Mouse (Mus musculus) intestine, postnatal 0 days (tissue): ENCODE data around the gene Zfp14. TPM values are rescaled to one million over a fixed set of nuclear protein-coding genes. Genes with fewer than 3 reads are reported as not detected.

ENCODE experiments used
- ATAC-seq: fragments of 200-750 bp; cut with Nextera tagmentation; 2 replicates; pipeline ENCODE4 v1.8.0; 2017; ENCODE audit warnings: mild to moderate bottlenecking, moderate TSS enrichment, moderate library complexity
- H3K27ac ChIP-seq: fragments of 300-500 bp; sonication (generic); 2 replicates; pipeline ENCODE4 v1.5.1; 2014; ENCODE audit warnings: mild to moderate bottlenecking, low read depth, low read length, moderate library complexity
- H3K27me3 ChIP-seq: fragments of 300-500 bp; sonication (generic); replicated peaks from 2 replicates; pipeline ENCODE4 v1.6.1; 2014; ENCODE audit warnings: low read length, mixed read lengths; ENCODE audit not compliant: control insufficient read depth, insufficient read depth
- H3K36me3 ChIP-seq: fragments of 300-500 bp; sonication (generic); 2 replicates; pipeline ENCODE4 v1.6.1; 2014; ENCODE audit warnings: mild to moderate bottlenecking, moderate library complexity; ENCODE audit not compliant: control insufficient read depth, insufficient read depth
- H3K4me1 ChIP-seq: fragments of 300-500 bp; sonication (generic); replicated peaks from 2 replicates; pipeline ENCODE4 v1.6.1; 2014; ENCODE audit warnings: antibody characterized with exemption, low read length, mixed read lengths; ENCODE audit not compliant: control insufficient read depth, insufficient read depth
- H3K4me2 ChIP-seq: fragments of 300-500 bp; sonication (generic); replicated peaks from 2 replicates; pipeline ENCODE4 v1.6.1; 2014; ENCODE audit warnings: low read depth, mild to moderate bottlenecking, moderate library complexity
- H3K4me3 ChIP-seq: fragments of 300-500 bp; sonication (generic); 2 replicates; pipeline ENCODE4 v1.5.1; 2014; ENCODE audit warnings: low read depth, low read length
- H3K9ac ChIP-seq: fragments of 300-500 bp; sonication (generic); 2 replicates; pipeline ENCODE4 v1.6.1; 2014; ENCODE audit warnings: mild to moderate bottlenecking, low read depth, low read length
- H3K9me3 ChIP-seq: fragments of 300-500 bp; sonication (generic); 2 replicates; pipeline ENCODE4 v1.6.1; 2016; ENCODE audit warnings: mixed run types; ENCODE audit not compliant: control insufficient read depth
- CTCF ChIP-seq: sonication (generic); IDR thresholded peaks from 2 replicates; pipeline ENCODE4 v1.5.1; 2016; ENCODE audit warnings: low read depth, mild to moderate bottlenecking, control low read depth, antibody characterized with exemption, moderate library complexity
- WGBS: fragments of 180-500 bp; shearing (Covaris S2); extraction: QIAGEN DNeasy Blood & Tissue Kit; methylation state at CpG from one replicate; pipeline ENCODE4 v1.1.7; 2014; 5-methylcytosine and 5-hydroxymethylcytosine counted together
- polyA plus RNA-seq: library from polyadenylated mRNA; unstranded; fragments of >200 nt; fragmentation: Nextera tagmentation; extraction: Ambion mirVana; gene quantifications from 2 replicates; pipeline ENCODE4 v1.2.1, GENCODE M21; 2015

Gene Zfp14
- polyA plus RNA-seq, 1 experiment from 2014 or later, result 0.93 TPM

DNA sequence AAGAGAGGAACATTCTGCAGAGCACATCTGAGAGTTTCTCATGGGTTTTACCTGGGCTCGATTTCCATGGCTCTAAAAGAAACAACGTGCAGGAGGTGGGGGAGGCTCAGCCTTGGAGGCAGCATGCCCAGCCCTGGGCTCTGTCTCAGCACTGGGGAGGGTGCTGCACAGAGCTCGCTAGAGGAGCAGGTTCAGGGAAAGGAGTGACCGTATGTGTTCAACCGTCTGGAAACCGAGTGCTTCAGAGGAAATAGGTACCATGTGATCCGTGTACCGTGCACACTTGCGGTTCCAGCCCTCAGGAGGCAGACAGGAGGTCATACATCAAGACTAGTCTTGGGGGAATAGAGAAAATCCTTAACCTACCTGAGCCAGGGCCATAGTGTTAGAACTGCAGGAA is 6.8 kb downstream of the Zfp14 start:
- no peak overlapping the region for H3K4me3 ChIP-seq
- TF ChIP-seq CTCF, result no peak

GRCm38 (mm10) chr7:30034331-30034730 is 16.8 kb downstream of the Zfp14 start:
- ATAC-seq, result no peak
- Histone ChIP-seq H3K9me3 (no peaks in the 10 kb centered on the region), H3K4me1 (no peaks in the 10 kb centered on the region), H3K9ac (no peak overlapping the region), H3K27me3 (no peaks in the 10 kb centered on the region), H3K27ac (no peak overlapping the region), H3K4me2 (no peak overlapping the region), H3K4me3 (no peak overlapping the region), H3K36me3 (no peaks in the 10 kb centered on the region; the same call in 1 of the 2 replicates)
- no peak for TF ChIP-seq CTCF
- 93% methylated on average over 12 of the region's 12 CpGs for WGBS

More for the DNA sequence above, 6.8 kb downstream of the Zfp14 start:
- no peaks in the 10 kb centered on the region for H3K9me3 ChIP-seq
- no peak overlapping the region for H3K9ac ChIP-seq
- no peak overlapping the region for H3K4me2 ChIP-seq
- H3K27me3 ChIP-seq, result no peaks in the 10 kb centered on the region
- no peak for ATAC-seq
- 56% methylated on average over 9 of the region's 9 CpGs for WGBS
- H3K27ac ChIP-seq, result no peak overlapping the region
- H3K4me1 ChIP-seq, result no peaks in the 10 kb centered on the region
- no peaks in the 10 kb centered on the region for H3K36me3 ChIP-seq

DNA sequence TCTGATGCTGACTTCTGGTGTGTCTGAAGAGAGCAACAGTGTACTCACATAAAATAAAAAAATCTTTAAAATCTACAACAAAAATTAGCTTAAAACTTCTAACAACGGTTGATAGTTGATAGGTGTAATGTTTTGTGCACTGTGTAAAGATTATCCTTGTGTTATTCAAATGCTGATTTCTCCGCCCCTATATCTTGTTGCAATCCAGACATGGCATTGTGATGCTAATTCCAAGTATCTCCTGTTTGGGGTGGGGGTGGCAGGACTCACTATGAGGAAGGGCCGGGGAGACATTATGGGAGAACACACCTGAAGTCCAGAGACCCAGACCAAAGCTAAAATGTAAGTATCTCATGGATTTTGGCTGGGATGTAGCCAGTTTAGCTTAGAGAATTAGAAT is 19.8 kb downstream of the Zfp14 start:
- no peak for TF ChIP-seq CTCF
- Histone ChIP-seq H3K27me3 (no peaks in the 10 kb centered on the region), H3K4me1 (no peaks in the 10 kb centered on the region), H3K27ac (no peak overlapping the region), H3K9ac (no peak overlapping the region), H3K9me3 (no peaks in the 10 kb centered on the region), H3K36me3 (peaks cover 15% of the 10 kb centered on the region), H3K4me3 (no peak overlapping the region), H3K4me2 (no peak overlapping the region)
- no peak for ATAC-seq
- WGBS, result 86% methylated on average over 3 of the region's 3 CpGs

DNA sequence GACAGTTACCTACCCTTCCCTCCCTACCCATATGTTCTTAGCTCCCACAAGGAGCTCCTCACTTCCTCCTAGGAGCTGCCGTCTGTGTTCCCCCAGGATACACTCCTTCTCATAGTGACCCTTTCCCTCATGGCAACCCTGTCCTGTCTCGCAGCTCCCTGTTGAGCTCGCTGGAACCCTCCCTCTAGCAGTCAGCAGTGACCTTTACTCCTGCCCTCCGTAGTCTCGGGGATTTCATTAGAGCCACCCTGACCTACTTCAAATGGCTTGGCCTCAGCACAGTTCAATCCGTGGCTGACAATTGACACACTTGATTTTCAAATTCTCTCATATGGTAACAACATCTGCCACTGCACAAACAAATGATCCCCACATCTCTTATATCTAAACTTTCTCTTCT is 20.5 kb downstream of the Zfp14 start:
- H3K36me3 ChIP-seq, result peaks cover 21% of the 10 kb centered on the region
- H3K4me1 ChIP-seq, result no peaks in the 10 kb centered on the region
- no peak for TF ChIP-seq CTCF
- WGBS, result 11% methylated on average over 6 of the region's 6 CpGs
- H3K4me3 ChIP-seq, result no peak overlapping the region
- H3K9me3 ChIP-seq, result no peaks in the 10 kb centered on the region
- H3K27ac ChIP-seq, result no peak overlapping the region
- no peak overlapping the region for H3K9ac ChIP-seq
- ATAC-seq, result no peak
- H3K27me3 ChIP-seq, result no peaks in the 10 kb centered on the region
- no peak overlapping the region for H3K4me2 ChIP-seq

GRCm38 (mm10) chr7:30028572-30028971 is 22.6 kb downstream of the Zfp14 start:
- no peak for TF ChIP-seq CTCF
- Histone ChIP-seq H3K4me1 (no peaks in the 10 kb centered on the region), H3K9ac (no peak overlapping the region), H3K27ac (no peak overlapping the region; the same call in 1 of the 2 replicates), H3K27me3 (no peaks in the 10 kb centered on the region), H3K4me2 (no peak overlapping the region), H3K36me3 (peaks cover 35% of the 10 kb centered on the region), H3K9me3 (no peaks in the 10 kb centered on the region), H3K4me3 (no peak overlapping the region)
- WGBS, result 93% methylated on average over 3 of the region's 3 CpGs
- no peak for ATAC-seq

DNA sequence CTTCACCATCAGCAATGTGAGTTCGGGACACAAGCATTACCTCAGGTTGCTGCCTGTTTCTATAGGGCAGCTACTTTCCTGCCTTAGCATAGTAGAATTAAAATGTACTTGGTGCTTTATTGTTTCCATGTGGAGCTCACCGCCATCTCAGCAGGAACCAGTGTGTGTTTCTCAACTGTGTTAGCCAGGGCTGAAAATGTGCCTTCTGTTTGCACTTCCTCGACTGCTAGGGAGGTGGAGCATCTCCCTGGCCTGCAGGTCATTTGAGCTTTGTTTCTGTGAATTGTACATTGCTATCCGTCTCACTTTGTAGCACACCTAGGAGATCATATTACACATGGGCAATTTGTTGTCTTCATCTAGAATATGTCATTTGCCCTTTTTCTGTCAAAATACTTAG is 23.8 kb downstream of the Zfp14 start:
- H3K4me1 ChIP-seq, result no peaks in the 10 kb centered on the region
- no peaks in the 10 kb centered on the region for H3K9me3 ChIP-seq
- H3K36me3 ChIP-seq, result peaks cover 47% of the 10 kb centered on the region
- no peak for ATAC-seq
- no peaks in the 10 kb centered on the region for H3K27me3 ChIP-seq
- H3K9ac ChIP-seq, result no peak overlapping the region
- no peak overlapping the region for H3K4me2 ChIP-seq
- H3K27ac ChIP-seq, result no peak overlapping the region
- 64% methylated on average over 4 of the region's 4 CpGs for WGBS
- TF ChIP-seq CTCF, result no peak
- H3K4me3 ChIP-seq, result no peak overlapping the region

DNA sequence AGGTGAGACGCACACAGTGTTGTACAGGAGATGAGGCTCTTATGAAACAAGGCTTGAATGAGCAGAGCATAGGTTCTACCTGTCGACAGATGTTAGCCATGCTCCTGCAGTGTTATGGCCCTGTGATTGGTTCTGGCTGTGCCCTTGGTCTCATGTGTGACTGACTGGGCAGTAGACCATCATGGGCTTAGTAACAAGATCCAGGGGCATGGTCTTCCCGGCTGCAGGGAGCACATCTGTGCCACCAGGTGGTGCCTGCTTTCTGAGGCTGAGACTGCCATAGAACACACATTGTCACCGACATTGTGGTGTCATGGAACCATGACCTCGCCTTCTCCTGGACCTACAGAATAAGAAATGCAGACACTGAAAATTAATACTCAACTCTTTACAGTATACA is 25.8 kb downstream of the Zfp14 start:
- ATAC-seq, result no peak

More for the DNA sequence above, 25.8 kb downstream of the Zfp14 start:
- Histone ChIP-seq H3K4me3 (no peak overlapping the region), H3K4me2 (no peak overlapping the region), H3K9ac (no peak overlapping the region), H3K27me3 (no peaks in the 10 kb centered on the region), H3K27ac (no peak overlapping the region), H3K4me1 (no peaks in the 10 kb centered on the region), H3K9me3 (no peaks in the 10 kb centered on the region), H3K36me3 (peaks cover 59% of the 10 kb centered on the region)
- TF ChIP-seq CTCF, result peak; percentile 52
- WGBS, result 79% methylated on average over 5 of the region's 5 CpGs
